Mouse (Mus musculus) CH12F3 (cell line): ENCODE data around the gene Zfp146.
"Not testable (repeated sequence)": the region's sequence is repeated elsewhere in the genome, so short reads cannot be mapped to it uniquely, and the experiment has no call there.

Experiments
- in situ Hi-C: fragments of 300-500 bp; cut with MboI; formaldehyde crosslinking; loops from 2 replicates; pipeline ENCODE4 v1.14.3; 2020; ENCODE audit warnings: low sequenced_read_pairs

Zfp146 gene

DNA sequence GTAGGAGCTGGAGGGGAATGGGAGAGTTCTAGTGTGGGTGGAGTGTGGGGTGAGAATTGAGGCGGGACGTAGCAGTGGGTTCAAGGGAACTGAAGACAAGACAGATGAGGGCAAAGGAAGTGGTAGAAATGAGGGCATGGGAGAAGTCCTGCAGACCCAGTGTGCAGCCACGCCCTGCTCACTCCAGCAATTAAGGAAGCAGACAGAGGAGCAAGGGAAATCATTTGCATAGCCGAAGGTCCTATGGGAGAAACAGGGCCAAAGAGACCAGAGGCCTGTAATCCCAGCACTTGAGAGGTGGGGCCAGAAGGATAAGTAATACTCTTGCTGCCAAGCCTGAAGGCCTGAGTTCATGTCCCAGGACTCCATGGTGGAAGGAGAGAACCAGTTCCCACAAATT lies 37.2 kb downstream of the Zfp146 start:
- in situ Hi-C loops: no loop called here

DNA sequence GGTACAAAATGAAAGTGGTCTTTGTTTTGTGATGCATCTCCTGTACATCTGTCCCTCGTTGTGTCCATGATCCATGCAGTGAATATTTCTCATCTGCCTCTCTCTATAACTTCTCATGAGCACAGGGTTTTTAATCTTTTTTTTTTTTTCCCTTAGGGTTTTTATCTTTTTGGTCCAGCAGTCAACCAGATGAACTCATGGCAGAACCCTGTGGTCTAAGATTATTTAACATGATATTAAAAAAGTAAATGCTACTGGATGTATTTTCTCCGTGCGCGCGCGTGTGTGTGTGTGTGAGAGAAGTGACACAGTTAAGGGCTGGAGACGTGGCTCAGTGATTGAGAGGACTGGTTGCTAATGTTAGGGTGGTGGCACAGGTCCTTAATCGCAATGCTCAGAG lies 39.6 kb downstream of the Zfp146 start:
- in situ Hi-C loops: no loop called here

DNA sequence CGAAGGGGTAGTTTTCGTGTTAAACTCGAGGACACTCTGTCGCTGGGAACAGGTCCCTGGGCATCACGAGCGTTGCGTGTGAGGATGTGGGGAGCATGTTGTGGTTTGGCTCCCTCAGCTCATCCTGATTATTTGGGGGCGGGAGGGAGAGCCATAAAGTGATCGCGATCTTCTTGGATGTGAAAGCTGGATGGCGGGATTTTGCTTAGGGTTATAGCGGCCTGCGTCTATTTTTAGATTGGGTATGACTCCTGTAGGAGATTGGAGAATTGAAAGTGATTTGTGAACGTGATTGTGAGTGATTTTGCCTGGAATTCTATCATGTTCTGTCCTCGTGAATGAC lies 47.4 kb downstream of the Zfp146 start:
- in situ Hi-C loops: no loop called here

DNA sequence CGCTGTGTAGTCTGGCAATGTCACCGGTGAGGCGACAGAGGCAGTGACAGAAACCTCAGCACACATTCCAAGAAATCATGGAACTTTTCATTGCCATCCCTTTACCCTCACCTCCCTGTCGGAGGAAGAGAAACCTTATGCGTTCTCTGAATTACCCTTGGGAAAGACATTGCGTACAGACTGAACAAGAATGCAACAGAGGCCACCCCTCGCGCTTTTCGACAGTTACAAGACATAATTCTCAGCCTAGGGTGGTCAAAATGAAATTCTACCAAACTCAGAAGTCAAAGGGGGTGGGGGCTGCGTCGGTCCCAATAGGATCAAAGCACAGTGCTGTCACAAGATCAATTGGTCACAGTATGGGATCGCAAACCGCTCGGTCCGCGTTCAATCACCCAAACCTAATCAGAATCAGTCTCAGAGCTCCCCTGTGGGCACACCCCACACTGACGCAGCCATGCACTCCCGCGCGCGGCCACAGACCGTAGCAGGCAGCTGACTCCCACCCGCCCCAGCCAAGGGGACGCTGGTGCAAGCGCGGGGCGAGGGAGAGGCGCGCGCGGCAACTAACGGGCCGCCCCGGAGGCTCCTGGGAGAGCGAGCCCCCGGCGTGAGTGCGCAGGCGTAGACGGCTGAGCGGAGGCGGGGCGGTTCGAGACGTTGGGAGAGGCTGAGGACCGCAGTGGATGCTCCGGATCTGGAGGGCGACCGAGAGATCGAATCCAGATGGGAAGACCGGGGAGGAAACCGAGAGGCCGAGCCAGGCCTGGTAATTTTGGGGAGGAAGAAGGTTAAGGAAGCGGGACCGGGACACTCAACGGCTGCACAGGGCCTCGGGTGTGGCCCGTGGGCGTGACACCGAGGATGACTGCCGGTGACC lies 48.0 kb downstream of the Zfp146 start, which contains the start of gene Zfp382:
Gene Zfp382, plus strand, starts transcription at position 635 of the 880 bp plus-strand sequence.
- in situ Hi-C loops: no loop called here

DNA sequence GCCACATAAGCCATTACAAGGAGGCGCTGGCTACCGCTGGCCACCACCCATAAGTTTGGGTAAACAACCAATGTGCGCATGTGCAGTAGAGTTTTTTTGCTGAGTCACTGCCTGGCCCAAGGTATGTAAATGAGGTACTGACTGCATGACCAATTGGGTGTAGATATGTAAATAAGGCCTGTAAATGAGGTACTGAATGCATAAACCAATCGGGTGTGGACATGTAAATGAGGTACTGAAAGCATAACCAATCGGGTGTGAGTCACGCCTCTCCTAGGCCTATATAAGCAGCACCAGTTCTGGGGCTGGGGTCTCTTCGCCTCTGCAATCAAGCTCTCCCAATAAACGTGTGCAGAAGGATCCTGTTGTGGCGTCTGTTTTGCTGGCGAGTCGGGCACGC lies 51.6 kb downstream of the Zfp146 start:
- in situ Hi-C loops: not testable (repeated sequence)

DNA sequence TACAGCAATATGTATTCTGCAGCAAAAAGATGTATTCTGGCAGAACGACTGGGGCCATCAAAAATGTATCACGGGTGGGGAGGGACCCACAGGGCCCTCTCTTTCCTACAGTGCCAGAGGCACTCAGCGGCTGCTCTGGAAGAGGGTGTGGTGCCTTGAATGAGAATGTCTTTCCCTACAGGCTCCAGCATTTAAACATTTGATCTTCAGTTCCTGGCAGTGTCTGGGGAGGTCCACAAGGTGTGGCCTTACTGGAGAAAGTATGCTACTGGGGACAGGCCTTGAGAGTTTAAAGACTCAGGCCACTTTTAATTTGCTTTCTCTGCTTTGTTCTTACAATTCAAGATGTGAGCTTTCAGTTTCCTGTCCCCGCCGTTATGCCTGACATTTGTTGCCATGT lies 53.5 kb downstream of the Zfp146 start:
- in situ Hi-C loops: no loop called here
